ENCODE assay signal across 26 mouse cellular contexts in genomic region chr5:120938586-120938985, GRCm38 (mm10). TPM values are rescaled to one million over a fixed set of nuclear protein-coding genes. Genes with fewer than 3 reads are reported as not detected.
DNase-seq lines count a peak whose midpoint lies in the region; ATAC-seq and TF ChIP-seq lines count a peak whose summit lies in the region.
"Had no signal": no experiment of that assay in that cellular context is flagged by ENCODE, and none has a peak within 500 bp of the region (broad histone marks: within the 10 kb centered on the region; RNA-seq: fewer than 3 reads in every experiment).

No protein-coding gene starts in this region.

- DNase-seq in embryo, embryonic 10.5 days (ENCODE audit: low spot score) = peak; percentile 7
- no peak for DNase-seq in embryo, embryonic 9.5 days (ENCODE audit: extremely low spot score)
- peak; percentile 33 for DNase-seq in retina, postnatal 1 day
- no peak for DNase-seq in retina, embryonic 14.5 days (ENCODE audit: low spot score)
- peak; percentile 18 for DNase-seq in brain, embryonic 14.5 days (ENCODE audit: low read depth)
- DNase-seq in lung, adult 2 months = no peak
- no peak for DNase-seq in gastrocnemius, postnatal 25 days
- DNase-seq: B cell, adult 2 months; cerebellum, adult 9-11 months; embryo, embryonic 11 days; gastrocnemius, postnatal 10 days; heart, postnatal 14 days; kidney, adult 8-10 months; kidney, postnatal 36 days; lung, adult 18-20 months; lung, postnatal 36 days; thymus, postnatal 36 days had no signal

- no peaks in the 10 kb centered on the region for H3K4me1 ChIP-seq in liver, embryonic 12.5 days
- no peaks in the 10 kb centered on the region for H3K4me1 ChIP-seq in lung, adult 2 months (ENCODE audit: control insufficient read depth, insufficient read depth, low read length)
- H3K4me1 ChIP-seq: limb, embryonic 15.5 days; midbrain, embryonic 12.5 days had no signal

- H3K36me3 ChIP-seq in liver, embryonic 12.5 days = no peaks in the 10 kb centered on the region
- H3K36me3 ChIP-seq: limb, embryonic 15.5 days; midbrain, embryonic 12.5 days had no signal

- no peaks in the 10 kb centered on the region for H3K9me3 ChIP-seq in liver, embryonic 12.5 days (replicated peaks)
- H3K9me3 ChIP-seq: limb, embryonic 15.5 days; midbrain, embryonic 12.5 days had no signal

- TF ChIP-seq CTCF in brain, embryonic 14.5 days (IDR thresholded peaks at IDR 0.05; ENCODE audit: borderline replicate concordance, extremely low read depth, insufficient read depth, insufficient read length) = no peak
- no peak for TF ChIP-seq CTCF in lung, adult 2 months (IDR thresholded peaks at IDR 0.05; ENCODE audit: insufficient read depth, low read length)

- ATAC-seq in liver, embryonic 12.5 days = no peak
- ATAC-seq: forebrain, embryonic 16.5 days had no signal

- H3K27me3 ChIP-seq in liver, embryonic 12.5 days (replicated peaks) = no peaks in the 10 kb centered on the region
- H3K27me3 ChIP-seq: limb, embryonic 15.5 days; midbrain, embryonic 12.5 days had no signal

- TF ChIP-seq POLR2A in brain, embryonic 14.5 days (IDR thresholded peaks at IDR 0.05; ENCODE audit: borderline replicate concordance, extremely low read depth, insufficient read depth, insufficient read length, poor library complexity, severe bottlenecking) = no peak
- no peak for TF ChIP-seq POLR2A in lung, adult 2 months (IDR thresholded peaks at IDR 0.05; ENCODE audit: borderline replicate concordance, extremely low read depth, low read depth, low read length)

- no peak overlapping the region for H3K4me2 ChIP-seq in liver, embryonic 12.5 days
- H3K4me2 ChIP-seq: hindbrain, embryonic 14.5 days; limb, embryonic 15.5 days; midbrain, embryonic 12.5 days had no signal

- no peak overlapping the region for H3K9ac ChIP-seq in liver, embryonic 12.5 days
- H3K9ac ChIP-seq: hindbrain, embryonic 14.5 days; limb, embryonic 15.5 days; midbrain, embryonic 12.5 days had no signal

- no peak overlapping the region for H3K4me3 ChIP-seq in liver, embryonic 12.5 days
- no peak overlapping the region for H3K4me3 ChIP-seq in lung, adult 2 months (replicated peaks; ENCODE audit: extremely low read depth, low read depth, low read length)
- H3K4me3 ChIP-seq: limb, embryonic 15.5 days; midbrain, embryonic 12.5 days had no signal

- WGBS in liver, embryonic 12.5 days (ENCODE audit: insufficient replicate concordance) = 19% methylated on average over 8 of the region's 8 CpGs
- 41% methylated on average over 8 of the region's 8 CpGs for WGBS in lung, adult 2 months

- no peak overlapping the region for H3K27ac ChIP-seq in liver, embryonic 12.5 days
- H3K27ac ChIP-seq: hindbrain, embryonic 14.5 days; limb, embryonic 15.5 days; midbrain, embryonic 12.5 days had no signal

RNA-seq across cellular contexts. Expression of gene Oas1d, which starts 24.2 kb away (rescaled TPM):
- 0.11 TPM in 1 of 2 replicates, not detected in the other for polyA plus RNA-seq in brain, embryonic 14.5 days (2012; rRNA removed)
- polyA plus RNA-seq in liver, embryonic 12.5 days (2016; fragmentation: Nextera tagmentation; extraction: Ambion mirVana) = not detected in 2 replicates
- polyA plus RNA-seq in lung, adult 2 months (2012; rRNA removed) = 0.05 TPM in 1 of 2 replicates, not detected in the other
- total RNA-seq in gastrocnemius, postnatal 25 days (2021) = not detected
- total RNA-seq: adrenal gland, postnatal 25 days; gastrocnemius, postnatal 10 days; heart, postnatal 14 days; layer of hippocampus, postnatal 25 days; left cerebral cortex, postnatal 14 days had no signal
- polyA plus RNA-seq: forebrain, embryonic 16.5 days; hindbrain, embryonic 14.5 days; limb, embryonic 15.5 days; midbrain, embryonic 12.5 days; neural tube, embryonic 14.5 days had no signal

RNA-seq across cellular contexts. Expression of gene Oas1a, which starts 31.3 kb away (rescaled TPM):
- 0.32 and 0.56 TPM in 2 replicates for polyA plus RNA-seq in brain, embryonic 14.5 days (2012; rRNA removed)
- 2.2 TPM in 2 replicates for polyA plus RNA-seq in liver, embryonic 12.5 days (2016; fragmentation: Nextera tagmentation; extraction: Ambion mirVana)
- polyA plus RNA-seq in lung, adult 2 months (2012; rRNA removed) = 6.0 and 7.2 TPM in 2 replicates
- total RNA-seq in gastrocnemius, postnatal 25 days (2021) = under 1 TPM in 1 of 2 experiments, not detected in 1; 0.24 TPM
- total RNA-seq: gastrocnemius, postnatal 10 days had no signal

RNA-seq across cellular contexts. Expression of gene Oas1g, which starts 51.2 kb away (rescaled TPM):
- 0.10 and 0.16 TPM in 2 replicates for polyA plus RNA-seq in brain, embryonic 14.5 days (2012; rRNA removed)
- 0.15 and 0.23 TPM in 2 replicates for polyA plus RNA-seq in liver, embryonic 12.5 days (2016; fragmentation: Nextera tagmentation; extraction: Ambion mirVana)
- 1.4 and 1.6 TPM in 2 replicates for polyA plus RNA-seq in lung, adult 2 months (2012; rRNA removed)
- total RNA-seq in gastrocnemius, postnatal 25 days (2021) = not detected
- total RNA-seq: gastrocnemius, postnatal 10 days; heart, postnatal 14 days; layer of hippocampus, postnatal 25 days; left cerebral cortex, postnatal 14 days had no signal
- polyA plus RNA-seq: forebrain, embryonic 16.5 days; neural tube, embryonic 14.5 days had no signal

Comparison
In these comparisons a context has a peak if more than half of its experiments do, and no peak if none do; other contexts are left out.
1. DNase-seq: peak in embryo, embryonic 10.5 days (single experiment), retina, postnatal 1 day (single experiment) and brain, embryonic 14.5 days (single experiment); none in embryo, embryonic 9.5 days (single experiment), retina, embryonic 14.5 days (single experiment), lung, adult 2 months (single experiment) and gastrocnemius, postnatal 25 days (single experiment).